Mouse (Mus musculus) layer of hippocampus, adult 2 months (tissue): ENCODE measurements around the gene Npy1r. TPM values are rescaled to one million over a fixed set of nuclear protein-coding genes. Genes with fewer than 3 reads are reported as not detected.
A peak's percentile ranks its signal among the peaks of the same experiment; 100 is the strongest.

ENCODE experiments used
- DNase-seq, 2 experiments: peaks; one replicate each; pipeline ENCODE4 v3.0.0; 2022; ENCODE audit warnings: low spot score in 2 of 2
- H3K27ac ChIP-seq: fragments of 200-600 bp; 2 replicates; pipeline ENCODE4 v1.8.1; 2022
- H3K4me3 ChIP-seq: fragments of 200-600 bp; 2 replicates; pipeline ENCODE4 v1.8.1; 2022; ENCODE audit warnings: mild to moderate bottlenecking
- CTCF ChIP-seq: fragments of 200-600 bp; conservative IDR thresholded peaks from 2 replicates; pipeline ENCODE4 v1.8.1; 2022; ENCODE audit warnings: antibody characterized with exemption, mild to moderate bottlenecking, moderate library complexity
- long read RNA-seq, 2 experiments: library from polyadenylated mRNA; stranded (forward); transcript quantifications; one replicate each; pipeline ENCODE4 v2.0.0; 2021; ENCODE audit warnings: borderline mapping rate in 2 of 2
- total RNA-seq, 2 experiments: library from RNA; stranded (reverse); gene quantifications; 2 replicates each; pipeline ENCODE4 v1.2.3; 2021

Npy1r gene
- total RNA-seq: 10 to 100 TPM; 28.9 to 30.6 TPM
- long read RNA-seq, experiment 1, partial matches to known transcripts: 3 of 25 reads
- long read RNA-seq, experiment 1, other reads (novel, unspliced or antisense): 19 of 25 reads
- long read RNA-seq, experiment 2, transcript Npy1r-202 (5 exons, 2,770 nt): major isoform, 5 of 38 reads
- long read RNA-seq, experiment 2, partial matches to known transcripts: 11 of 38 reads
- long read RNA-seq, experiment 2, other reads (novel, unspliced or antisense): 19 of 38 reads

DNA sequence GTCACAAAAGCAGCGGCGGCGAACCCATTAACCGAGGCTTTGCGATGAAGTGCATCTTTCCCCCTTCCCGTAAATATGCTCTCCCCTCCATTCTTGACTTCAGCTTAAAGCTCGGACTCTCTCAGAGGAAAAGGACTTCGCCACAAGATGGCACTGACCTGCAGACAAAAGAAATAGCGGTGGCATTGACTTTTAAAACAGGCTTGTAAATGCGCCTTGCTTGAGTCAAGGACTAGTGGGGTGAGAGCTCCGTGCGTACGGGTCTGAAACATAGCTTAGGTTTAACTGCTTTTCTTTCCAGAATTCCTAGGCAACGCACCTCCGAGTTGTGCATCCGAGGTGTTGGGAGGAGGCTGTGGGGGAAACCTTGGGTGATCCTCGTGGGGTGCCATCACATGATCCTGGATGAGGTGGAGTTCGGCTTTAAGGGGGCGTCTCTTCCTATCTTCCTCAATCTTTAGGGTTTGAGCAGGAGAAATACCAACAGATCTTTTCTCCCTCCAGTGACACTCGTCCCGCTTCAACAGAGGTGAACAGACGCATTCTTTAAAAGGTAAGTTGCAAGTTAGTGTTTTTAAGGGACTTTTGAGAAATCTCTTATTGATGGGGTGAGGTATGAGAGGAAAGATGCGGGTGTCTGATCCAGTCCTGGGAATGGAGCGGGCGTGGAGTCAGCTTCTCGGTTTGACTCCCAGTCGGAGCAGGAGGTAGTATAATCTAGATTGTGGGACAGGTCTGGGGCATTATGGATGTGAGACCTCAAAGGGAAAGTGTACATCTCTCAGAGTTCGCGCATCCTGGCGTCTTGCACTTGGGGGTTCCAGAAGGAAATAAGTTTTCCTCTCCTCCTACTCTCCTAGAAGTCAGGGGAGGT, at the start of gene Npy1r:
Npy1r (plus strand) TSS at position 223 of the 874 bp plus-strand sequence.
- peak; percentile 61 to 65 for DNase-seq
- peak; percentile 75 for TF ChIP-seq CTCF
- H3K27ac ChIP-seq: peak within 1 kb of the TSS; percentile 83
- H3K4me3 ChIP-seq: peak within 1 kb of the TSS; percentile 58

- DNase-seq: no peak
- Histone ChIP-seq H3K4me3 (no peak overlapping the region), H3K27ac (no peak overlapping the region)
- TF ChIP-seq CTCF: no peak
These were observed 15.7 kb upstream of the Npy1r start for GRCm38 (mm10) chr8:66681261-66681660.

DNA sequence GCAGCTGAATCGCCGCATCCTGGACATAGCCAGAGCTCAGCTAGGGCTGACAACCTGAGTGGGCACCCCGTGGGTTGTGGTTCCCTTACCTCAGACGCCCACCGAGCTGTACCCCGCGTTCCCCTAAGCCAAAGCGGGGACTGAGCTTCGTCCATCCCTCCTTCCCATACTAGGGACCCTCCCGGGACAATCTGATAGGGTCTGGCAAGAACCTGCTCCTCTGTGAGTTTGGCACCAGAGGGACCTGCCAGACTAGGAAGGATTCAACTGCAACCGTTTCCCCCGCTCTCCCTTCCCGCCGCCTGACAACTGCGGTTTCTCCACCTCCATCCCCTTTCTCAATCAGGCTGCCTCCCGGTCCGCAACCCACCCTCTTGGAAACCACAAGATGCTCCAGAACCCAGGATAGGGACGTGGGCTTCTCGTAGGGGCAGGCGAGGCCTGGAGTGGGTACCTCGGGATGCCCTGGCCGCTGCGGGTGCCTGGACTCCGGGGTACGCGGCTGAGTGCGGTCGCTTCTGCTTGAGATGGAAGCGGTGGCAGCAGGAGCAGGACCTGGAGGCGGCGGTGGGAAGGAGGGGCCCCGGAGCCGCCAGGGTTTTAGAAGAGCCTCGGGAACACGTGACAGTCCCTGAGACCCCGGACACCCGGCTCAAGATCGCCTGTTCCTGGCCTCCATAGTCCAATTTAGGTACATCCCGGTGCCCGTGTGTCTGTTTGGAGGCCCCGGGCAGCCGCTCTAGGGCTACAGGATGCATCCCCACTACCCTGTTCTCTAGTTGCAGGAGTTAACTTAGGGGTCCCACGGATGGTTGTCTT, 9.3 kb upstream of the Npy1r start, which contains the start of gene Npy5r:
Npy5r (minus strand) TSS at position 618 of the 819 bp plus-strand sequence.
- TF ChIP-seq CTCF: no peak
- peak in 1 of 2 experiments; percentile 36 for DNase-seq
- Histone ChIP-seq H3K27ac (peak within 1 kb of the TSS; percentile 98), H3K4me3 (peak within 1 kb of the TSS; percentile 71)

DNA sequence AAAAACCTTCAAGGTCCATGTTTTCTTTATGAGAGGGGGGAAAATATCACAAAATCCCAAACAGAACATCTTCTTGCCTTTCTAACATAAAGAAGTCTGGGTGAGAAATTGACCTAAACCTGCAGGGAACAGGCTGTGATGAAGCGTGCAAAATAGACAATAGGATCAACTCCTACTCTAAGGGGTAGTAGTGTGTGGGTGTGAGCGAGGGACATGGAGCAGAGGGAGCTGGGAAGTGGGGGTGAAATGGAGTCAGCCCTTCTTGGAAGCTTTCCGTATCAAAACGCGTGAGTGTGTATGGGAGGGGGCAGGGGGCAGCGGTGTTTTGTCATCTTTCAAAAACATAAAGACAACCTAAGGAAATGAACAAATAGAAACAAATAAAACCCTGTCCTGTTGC, 8.6 kb upstream of the Npy1r start:
- Histone ChIP-seq H3K4me3 (peak overlapping the region; percentile 71), H3K27ac (peak overlapping the region; percentile 98)
- TF ChIP-seq CTCF: no peak
- DNase-seq: no peak

DNA sequence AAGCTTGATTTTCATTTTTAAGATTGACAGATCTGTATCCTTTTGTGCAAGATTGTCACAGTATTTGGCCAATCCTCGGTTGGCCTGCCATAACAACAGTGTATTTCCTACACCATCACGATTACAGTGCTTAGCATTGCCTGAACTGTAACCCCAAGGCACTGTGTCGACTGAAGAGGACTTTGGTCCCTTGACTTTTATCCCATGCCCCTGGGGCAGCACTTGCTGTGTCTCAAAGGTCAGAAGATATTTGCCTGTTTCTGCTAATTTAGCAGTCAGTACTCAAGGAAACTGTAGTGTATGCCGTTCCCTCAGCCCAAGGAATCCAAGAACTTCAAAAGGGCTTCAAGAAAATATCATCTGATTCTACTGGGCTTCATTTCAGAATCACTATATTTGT, 8.2 kb upstream of the Npy1r start:
- peak overlapping the region; percentile 98; the same call in 1 of the 2 replicates for H3K27ac ChIP-seq
- TF ChIP-seq CTCF: no peak
- no peak for DNase-seq
- H3K4me3 ChIP-seq: no peak overlapping the region; the same call in 1 of the 2 replicates

GRCm38 (mm10) chr8:66690402-66690801, 6.6 kb upstream of the Npy1r start:
- H3K27ac ChIP-seq: no peak overlapping the region
- no peak for TF ChIP-seq CTCF

GRCm38 (mm10) chr8:66698011-66698410, 1.0 kb downstream of the Npy1r start:
- H3K4me3 ChIP-seq: peak overlapping the region; percentile 58
- no peak for TF ChIP-seq CTCF
- peak overlapping the region; percentile 83 for H3K27ac ChIP-seq
- DNase-seq: no peak

More at GRCm38 (mm10) chr8:66690402-66690801, 6.6 kb upstream of the Npy1r start:
- H3K4me3 ChIP-seq: no peak overlapping the region
- DNase-seq: no peak

GRCm38 (mm10) chr8:66698782-66699181, 1.8 kb downstream of the Npy1r start:
- no peak for DNase-seq
- peak overlapping the region; percentile 58 for H3K4me3 ChIP-seq
- H3K27ac ChIP-seq: peak overlapping the region; percentile 43
- TF ChIP-seq CTCF: no peak

GRCm38 (mm10) chr8:66714324-66714975, 17.5 kb downstream of the Npy1r start:
- TF ChIP-seq CTCF: no peak
- DNase-seq: no peak
- Histone ChIP-seq H3K4me3 (no peak overlapping the region), H3K27ac (no peak overlapping the region)

- Histone ChIP-seq H3K4me3 (no peak overlapping the region), H3K27ac (peak overlapping the region; percentile 70)
- DNase-seq: peak; percentile 56 to 67
- TF ChIP-seq CTCF: no peak
These were observed 25.8 kb downstream of the Npy1r start for GRCm38 (mm10) chr8:66722835-66723234.

GRCm38 (mm10) chr8:66729446-66729845, 32.5 kb downstream of the Npy1r start:
- no peak for TF ChIP-seq CTCF
- DNase-seq: no peak
- no peak overlapping the region for H3K27ac ChIP-seq

GRCm38 (mm10) chr8:66731957-66732356, 35.0 kb downstream of the Npy1r start:
- no peak overlapping the region for H3K27ac ChIP-seq
- DNase-seq: no peak
- TF ChIP-seq CTCF: no peak
- no peak overlapping the region for H3K4me3 ChIP-seq

More at GRCm38 (mm10) chr8:66729446-66729845, 32.5 kb downstream of the Npy1r start:
- no peak overlapping the region for H3K4me3 ChIP-seq
